Mouse (Mus musculus): ENCODE data around the gene Vax2.
A peak's percentile ranks its signal among the peaks of the same experiment; 100 is the strongest.

The Vax2 gene

DNA sequence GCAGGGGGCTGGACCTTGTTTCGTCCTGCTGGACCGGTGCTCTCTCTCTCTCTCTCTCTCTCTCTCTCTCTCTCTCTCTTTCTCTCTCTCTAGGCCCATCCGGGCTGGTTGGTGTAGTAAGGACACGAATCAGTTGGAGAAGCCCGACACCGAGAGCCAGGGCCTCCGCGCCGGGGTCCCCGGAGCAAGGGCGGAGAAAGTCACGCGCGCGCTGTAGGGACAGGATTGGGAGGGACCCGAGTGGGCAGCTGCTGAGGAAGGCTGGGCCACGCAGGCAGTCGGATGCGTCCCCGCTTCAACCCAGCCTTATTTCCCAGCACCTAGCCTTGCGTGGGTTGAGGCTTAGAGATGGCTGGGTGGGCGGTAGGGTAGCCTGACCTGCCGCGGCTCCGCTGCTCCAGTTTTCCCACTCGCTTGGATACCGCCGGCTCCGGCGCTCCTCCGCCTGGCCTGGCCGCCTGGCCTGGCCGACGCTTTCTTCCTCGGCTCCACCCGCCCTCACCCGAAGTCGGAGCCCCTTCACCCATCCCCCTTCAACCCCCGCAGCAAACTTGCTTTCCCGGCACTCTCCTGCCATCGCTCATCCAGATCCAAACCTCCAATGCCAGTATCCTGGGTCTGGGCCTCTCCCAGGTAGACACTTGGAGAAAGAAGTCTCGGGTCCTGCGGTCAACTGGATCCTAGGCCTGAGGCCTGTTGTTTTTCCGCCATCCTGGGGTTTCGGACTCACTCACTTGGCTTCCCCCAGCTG is 836 bp downstream of the Vax2 start:
- DNase-seq (ENCODE audit: low spot score in 2 of 2): no peak

DNA sequence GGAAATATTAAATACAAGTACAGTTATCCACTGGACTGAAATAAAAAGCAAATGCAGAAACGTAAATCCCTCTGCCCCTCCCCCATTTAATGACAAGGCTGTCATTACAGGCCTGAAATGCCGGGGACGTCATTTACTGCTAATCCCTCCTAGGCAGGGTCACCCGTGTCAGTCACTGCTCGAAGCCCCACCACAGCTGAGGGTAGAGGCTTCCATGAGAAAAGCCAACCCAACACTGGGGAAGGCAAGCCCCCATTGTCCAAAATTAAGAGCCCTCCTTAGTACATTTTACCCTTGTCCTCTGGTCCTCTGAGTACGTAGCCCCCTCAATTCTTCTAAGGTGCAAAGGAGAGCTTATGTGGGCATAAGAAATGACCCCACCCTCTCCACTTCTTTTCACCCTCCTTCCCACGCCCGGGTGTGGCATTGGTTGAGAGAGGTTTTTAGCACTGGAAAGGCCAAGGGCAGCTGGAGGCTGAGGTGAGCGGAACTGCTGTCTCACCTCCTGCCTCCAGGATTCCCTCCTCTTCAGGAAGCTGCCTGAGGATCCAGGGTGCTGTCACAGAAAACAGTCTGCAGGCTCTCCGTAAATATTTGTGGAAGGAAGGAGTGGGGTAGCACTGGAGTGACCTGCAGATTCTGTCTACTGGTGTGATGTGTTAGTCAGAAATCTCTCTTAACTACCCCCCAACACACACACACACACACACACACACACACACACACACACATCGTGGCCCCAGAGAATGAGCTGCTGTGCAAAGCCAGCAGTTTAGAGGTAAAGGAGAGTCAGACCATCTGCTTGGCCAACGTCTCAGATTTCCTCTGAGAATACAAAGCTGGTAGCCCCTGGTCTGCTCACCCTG is 2.4 kb downstream of the Vax2 start:
- DNase-seq (ENCODE audit: low spot score in 2 of 2): no peak

DNA sequence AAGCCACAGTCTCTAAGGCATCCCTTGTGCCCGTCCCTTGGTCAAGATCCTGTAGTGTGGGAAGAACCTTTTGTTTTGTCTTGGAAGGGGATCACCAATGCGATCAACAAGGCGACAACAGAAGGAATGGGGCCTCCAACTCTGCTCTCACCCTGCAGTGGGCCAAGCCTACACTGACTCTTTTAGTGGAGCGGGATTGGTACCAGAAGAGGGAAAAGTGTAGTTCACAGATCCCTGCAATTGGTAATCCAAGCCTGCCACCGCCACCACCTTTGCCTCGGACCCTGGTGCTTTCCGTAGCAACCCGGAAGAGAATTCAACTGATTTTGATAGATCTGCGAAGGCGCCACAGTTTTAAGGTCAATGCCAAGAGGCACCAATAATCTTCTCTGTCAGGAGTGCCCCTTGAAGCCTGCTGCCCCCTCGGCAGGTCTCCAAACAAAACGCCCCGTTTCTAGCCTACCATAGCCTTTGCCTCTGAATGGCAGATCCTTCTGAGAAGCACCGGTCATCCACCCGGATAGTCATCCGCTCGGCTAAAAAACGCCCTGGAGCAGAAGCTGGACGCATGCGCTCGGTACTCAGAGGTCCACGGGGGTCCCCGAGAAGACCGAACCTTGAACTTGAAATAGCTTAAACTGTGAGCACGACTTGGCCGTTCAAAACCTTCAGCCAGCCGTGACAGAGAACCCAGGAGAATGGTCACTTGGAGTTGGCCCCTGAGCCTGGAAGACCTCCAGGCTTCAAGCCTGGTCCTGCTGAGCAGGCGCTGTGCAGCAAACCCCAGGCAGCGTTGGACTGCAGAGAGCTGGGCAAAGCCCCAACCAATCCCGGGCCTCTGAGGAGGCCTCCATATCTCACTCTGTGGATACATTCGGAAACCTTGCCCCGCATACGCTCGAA is 3.4 kb downstream of the Vax2 start:
- DNase-seq (ENCODE audit: low spot score in 2 of 2): no peak

DNA sequence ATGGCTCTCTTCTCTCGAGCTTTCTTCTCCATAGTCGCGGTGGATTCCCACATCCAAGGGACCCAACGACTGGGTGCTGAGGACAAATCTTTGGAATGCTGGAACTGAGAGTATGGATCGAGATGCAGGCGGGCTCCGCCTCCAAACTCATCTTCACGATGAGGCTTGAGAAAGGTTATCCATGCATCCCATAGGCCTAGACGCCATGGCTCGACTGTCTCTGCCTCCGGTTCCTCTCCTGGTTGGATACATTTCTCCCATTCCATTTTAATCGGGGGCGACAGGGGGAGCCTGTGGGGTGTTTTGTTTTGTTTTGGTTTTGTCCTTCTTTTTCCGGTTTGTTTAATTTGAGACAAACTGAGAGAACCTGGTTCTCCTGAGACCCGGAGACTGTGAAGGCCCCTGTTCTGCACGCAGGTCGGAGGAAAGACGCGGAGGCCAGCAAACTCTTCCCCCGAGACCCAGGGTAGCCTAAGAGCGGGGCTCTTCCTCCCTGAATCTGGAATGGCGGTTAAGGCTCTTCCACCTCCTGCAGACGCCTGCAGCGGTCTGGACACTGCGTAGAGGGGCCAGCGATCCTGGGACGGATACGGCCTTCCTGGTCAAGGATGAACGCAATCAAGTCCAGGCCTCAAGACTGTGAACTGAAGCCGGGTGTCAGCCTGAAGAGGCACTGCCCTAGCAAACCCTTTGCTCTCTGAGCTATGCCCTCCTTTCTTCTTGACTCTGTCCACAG is 4.6 kb downstream of the Vax2 start:
- no peak for DNase-seq (ENCODE audit: low spot score in 2 of 2)

DNA sequence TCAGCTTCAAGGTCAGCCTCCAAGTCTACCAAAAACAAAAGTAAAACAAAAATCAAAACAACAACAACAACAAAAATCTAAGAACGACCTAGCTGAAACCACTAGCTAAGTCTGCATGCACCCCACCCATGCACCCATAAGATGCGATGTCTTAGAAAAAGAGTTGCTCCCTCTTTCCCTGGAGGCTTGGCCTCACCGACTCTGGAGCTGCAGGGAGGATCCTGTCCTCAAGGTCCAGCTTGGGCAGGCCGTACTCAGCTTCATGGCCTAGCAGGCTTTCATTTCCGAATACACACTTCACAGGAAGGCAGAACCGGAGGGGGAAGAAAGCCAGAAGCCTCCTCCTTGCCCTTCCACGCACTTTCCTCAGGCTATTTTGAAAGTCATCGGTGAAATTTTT is 6.0 kb downstream of the Vax2 start:
- no peak for DNase-seq (ENCODE audit: low spot score in 2 of 2)

DNA sequence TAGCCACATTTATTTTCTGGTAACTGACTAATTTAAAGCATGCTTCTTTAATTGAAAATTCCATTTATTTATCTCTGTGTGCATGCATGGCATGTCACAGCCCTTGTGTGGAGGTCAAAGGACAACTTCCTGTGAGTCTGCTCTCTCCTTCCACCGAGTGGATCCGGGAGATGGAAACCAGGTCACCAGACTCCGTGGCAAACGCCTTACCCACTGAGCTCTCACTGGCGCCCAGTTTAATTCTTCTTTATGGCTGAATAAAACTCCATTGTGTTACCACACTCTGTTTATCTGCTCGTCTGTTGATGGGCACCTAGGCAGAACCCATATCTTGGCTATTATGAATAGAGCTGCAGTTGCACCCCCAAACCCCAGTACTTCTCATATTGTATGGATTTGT is 11.5 kb downstream of the Vax2 start:
- no peak for DNase-seq (ENCODE audit: low spot score in 2 of 2)

DNA sequence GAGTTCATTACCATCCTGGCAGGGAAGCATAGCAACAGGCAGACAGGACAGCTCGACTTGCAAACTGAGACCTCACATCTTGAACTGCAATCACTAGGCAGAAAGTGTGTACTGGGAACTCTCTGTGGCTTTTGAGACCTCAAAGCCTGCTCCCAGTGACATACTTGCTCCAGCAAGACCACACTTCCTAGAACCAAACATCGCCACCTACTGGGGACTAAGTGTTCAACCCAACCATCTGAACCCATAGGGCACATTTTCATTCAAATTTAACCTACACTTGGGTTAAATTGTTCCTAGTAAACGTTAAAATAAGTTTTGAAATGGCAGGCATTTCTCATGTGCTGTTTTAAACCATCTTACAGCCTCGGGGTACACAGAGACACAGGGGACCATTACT is 16.1 kb downstream of the Vax2 start:
- no peak for DNase-seq (ENCODE audit: low spot score in 2 of 2)

DNA sequence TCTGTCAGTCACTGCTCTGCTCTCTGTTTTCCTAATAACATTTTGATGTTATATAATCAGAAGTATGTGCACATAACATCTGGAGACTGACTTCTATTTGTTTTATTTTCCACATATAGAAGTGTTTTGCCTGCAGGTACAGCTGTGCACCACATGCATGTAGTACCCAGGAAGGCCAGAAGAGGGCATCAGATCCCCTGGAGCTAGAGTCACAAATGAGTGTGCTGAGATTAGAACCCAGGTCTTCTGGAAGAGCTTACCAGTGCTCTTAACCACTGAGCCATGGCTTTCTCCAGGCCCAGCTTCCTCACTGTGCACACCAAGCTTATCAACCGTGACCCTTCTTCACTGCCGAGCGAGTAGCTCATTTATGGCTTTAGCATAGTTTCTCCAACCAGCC is 17.4 kb downstream of the Vax2 start:
- peak in 1 of 2 experiments; percentile 38 for DNase-seq (ENCODE audit: low spot score in 2 of 2)

DNA sequence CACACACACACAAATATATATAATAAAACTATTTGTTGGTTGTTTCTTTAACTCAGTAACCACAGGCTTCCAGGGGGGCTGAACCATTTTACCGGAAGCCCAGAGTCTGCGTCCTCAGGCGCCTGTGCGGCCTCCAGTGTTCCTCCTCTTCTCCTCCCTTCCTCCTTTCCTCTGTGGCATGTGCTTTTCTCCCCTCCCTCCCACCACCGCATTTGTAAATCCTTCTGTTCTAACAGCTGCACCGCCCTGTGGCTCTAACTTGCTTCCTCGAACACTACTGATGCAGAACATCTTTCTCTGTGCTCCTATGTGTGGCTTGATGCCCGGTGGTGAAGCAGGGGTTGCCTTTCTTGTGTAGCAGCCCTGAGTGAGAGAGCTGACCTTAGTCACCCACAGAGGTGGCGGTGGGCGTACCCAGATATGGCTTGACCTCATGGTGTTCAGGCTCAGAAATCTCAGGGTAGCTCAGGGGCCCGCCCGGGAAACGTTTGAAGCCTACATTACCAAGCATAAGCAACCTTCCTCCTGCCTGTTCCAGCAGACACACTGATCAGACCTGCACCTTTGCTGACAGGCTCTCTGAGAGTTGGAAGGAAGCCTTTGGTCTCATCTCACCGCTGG is 18.4 kb downstream of the Vax2 start:
- DNase-seq (ENCODE audit: low spot score in 2 of 2): no peak

DNA sequence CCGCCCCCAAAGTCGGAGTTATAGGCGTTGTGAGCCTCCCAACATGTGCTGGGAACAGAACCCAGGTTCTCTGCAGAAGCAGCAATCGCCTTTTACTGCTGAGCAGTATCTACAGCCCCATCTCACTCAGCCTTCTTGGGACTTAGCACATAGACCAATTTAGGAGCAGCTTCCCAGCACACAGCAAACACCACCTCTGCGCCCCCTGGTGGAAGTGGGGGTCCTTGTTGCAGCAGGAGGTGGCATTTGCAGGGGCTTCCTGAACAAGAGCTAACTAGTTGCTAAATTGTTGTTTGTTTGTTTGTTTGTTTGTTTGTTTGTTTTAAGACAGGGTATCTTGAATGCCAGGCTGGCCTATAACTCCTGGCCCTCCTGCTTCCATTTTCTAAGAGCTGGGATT is 20.1 kb downstream of the Vax2 start:
- peak; percentile 55 to 71 for DNase-seq (ENCODE audit: low spot score in 2 of 2)

DNA sequence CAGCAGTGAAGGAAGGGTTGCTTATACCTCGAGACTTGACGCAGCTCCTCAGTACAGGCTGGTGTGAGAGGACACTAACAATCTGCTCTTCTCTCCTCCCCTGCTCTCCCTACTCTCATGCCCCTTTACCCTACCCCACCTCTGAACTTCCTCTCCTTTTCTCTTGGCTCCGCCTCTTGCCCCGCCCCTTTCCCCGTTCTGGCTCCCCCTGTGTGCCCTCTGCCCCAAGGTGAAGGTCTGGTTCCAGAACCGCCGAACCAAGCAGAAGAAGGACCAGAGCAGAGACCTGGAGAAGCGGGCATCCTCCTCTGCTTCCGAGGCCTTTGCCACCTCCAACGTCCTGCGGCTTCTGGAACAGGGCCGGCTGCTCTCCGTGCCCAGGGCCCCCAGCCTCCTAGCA is 26.2 kb downstream of the Vax2 start:
- DNase-seq (ENCODE audit: low spot score in 2 of 2): no peak

DNA sequence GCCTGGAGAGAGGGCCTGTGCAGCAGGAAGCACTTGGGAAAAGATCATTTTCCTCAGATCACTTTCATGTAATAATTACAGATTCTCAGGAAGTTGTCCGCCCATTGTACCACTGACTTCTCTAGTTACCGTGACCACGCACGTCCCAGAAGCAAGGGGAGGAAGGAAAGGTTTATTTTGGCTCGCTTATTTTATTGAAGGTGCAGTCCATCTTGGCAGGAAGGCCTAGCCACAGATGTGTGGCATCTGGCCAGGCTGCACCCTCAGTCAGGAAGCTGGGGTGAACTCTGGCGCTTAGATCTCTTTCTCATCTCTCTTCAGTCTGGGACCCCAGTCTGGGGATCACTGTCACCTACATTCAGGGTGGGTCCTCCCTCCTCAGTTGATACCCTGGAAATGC is 27.5 kb downstream of the Vax2 start:
- no peak for DNase-seq (ENCODE audit: low spot score in 2 of 2)

DNA sequence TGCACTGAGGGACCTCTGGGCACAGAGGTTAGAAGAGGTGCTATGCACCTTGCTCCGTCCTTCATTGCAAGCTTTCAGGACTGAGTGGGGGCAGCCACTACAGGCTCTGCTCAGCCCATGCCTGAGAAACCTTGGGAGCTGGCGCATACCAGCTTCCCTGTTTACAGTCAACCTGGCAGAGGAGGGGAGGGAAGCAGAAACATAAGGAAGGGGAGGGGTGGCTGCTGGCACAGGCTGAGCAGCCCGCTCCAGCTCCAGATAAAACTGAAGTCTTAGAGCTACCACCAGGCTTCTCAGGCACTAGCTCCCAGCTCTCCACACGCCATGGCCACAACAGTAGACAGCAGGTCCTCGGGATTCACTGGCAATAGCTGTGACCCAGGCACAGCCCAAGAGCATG is 31.7 kb downstream of the Vax2 start, which contains the start of gene Atp6v1b1:
Atp6v1b1 (plus strand) TSS at position 230 of the 400 bp plus-strand sequence.
- no peak for DNase-seq (ENCODE audit: low spot score in 2 of 2)

DNA sequence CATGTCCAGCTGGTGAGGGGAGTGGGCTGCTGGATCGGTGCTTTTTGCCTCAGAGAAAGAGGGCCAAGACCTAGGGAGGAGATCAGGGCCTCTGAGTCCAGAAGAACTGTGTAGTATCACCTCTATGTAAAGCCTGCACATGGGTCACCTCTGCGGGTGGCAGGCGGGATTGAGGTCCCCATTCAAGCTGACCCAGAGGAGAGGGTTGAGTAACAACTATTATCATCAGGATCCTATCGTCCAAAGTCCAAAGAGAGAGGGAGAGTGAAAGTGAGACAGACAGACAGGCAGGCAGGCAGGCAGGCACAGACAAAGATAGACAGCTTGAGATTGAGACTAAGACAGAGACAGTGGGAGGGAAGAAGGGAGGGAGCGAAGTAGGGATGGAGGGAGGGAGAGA is 32.1 kb downstream of the Vax2 start:
- no peak for DNase-seq (ENCODE audit: low spot score in 2 of 2)

DNA sequence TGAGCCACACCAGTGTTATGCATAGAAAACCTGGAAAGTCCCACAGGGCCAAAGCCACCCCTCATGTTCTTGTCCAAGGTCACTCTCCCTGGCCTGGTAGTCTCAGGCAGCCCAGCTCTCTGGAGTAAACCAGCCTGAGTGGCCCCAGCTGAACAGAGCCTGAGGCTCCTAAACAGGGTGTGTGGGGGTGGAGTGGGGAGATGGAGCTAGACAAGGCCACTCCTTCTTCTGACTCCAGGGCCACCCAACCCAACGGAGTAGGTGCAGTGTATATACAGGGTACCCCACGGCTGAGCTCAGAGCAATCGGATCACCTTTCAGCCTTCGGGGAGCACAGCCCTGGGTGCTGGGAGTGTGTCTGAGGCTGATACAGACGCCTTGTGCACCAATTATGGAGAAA is 33.1 kb downstream of the Vax2 start:
- no peak for DNase-seq (ENCODE audit: low spot score in 2 of 2)

DNA sequence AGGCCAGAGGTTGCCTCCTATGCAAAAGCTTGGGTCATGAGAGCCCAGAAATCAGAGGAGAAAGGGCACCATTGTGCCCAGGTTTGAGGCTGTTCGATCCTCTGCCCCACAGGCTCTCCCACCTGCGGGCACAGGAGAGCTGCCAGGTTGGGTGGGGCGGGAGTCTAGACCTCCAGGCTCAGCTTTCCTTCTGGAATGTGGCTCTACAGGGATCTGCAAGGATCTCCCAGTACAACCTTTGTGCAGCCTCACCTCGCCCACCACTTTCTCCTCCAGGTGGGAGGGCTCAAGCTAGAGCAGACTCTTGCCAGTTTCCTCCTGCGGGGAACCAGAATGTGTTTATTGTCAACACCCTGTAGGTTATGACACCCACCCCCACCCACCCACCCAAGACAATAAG is 33.5 kb downstream of the Vax2 start:
- DNase-seq (ENCODE audit: low spot score in 2 of 2): no peak

DNA sequence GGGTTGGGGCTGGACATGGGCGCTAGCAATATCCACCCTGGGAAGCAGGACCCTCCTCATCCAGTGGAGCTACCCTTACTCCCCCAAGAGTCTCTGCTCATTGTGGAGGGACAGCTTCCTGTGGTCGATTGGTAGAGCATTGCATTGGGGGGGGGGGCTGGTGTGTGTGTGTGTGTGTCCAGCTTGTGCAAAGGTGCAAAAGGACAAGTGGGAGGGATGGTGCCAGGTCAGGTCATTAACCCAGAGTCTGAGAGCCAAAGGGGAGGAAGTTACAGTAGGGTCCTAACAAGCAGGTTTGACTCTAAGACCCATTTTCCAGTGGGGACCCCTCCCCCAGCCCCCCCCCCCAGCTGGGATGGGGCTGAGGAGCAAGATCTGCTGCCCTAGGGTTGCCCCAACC is 34.4 kb downstream of the Vax2 start:
- no peak for DNase-seq (ENCODE audit: low spot score in 2 of 2)

DNA sequence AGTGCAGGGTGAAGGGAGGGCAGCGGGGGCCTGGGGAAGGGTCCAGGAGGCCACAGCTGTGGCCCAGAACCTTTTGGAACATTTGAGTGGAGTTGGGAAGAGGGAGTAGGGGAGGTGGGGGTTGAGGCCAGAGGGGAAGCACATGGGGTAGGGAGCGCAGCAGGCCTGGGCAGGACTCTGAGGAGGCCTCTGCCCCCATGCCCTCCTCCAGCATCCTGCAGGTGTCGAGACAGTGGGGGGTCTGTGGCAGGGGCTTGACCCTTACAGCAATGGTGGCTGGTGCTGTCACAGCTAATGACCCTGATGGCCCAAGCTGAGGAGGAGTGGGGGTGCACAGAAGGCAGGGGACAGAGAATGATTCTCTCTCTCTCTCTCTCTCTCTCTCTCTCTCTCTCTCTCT is 38.2 kb downstream of the Vax2 start:
- no peak for DNase-seq (ENCODE audit: low spot score in 2 of 2)

DNA sequence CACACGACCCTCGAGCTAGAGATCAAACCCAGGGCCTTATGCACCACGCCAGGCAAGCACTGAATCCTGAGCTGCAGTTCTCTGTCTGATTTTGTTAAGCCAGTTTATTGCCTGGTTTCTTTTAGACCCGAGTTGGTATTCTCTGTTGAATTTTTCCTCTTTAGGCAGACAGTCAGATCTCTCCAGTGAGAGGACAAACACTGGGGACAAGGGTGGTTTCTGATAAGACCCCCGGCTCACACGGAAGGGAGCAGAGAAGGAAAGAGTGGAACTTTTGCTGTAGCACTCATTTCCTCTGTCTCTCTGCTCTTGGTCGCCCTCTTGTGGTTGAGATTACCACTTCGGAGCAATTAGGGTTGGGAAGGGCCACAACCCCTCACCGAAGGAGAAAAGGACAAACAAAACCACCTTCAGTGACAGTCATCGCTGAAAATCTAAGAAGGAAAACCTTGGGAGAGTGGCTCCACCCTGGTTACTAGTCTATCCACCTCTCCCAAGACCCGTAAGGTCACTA is 39.2 kb downstream of the Vax2 start:
- DNase-seq (ENCODE audit: low spot score in 2 of 2): peak; percentile 43 to 46

DNA sequence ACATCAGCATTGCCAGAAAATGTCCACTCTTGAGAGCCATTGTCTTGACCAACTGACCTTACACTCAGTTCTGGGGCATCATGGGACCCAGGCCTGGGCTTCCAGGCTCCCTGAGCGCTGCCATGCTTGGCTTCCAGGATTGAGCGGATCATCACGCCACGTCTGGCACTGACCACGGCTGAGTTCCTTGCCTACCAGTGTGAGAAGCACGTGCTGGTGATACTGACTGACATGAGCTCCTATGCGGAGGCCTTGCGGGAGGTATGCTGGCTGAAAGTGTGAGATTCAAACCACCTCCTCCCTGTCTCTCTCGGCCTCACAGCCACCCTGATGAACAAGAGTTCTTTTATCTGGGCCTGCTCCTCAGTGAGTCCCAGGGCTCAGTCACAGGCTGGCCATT is 45.0 kb downstream of the Vax2 start:
- DNase-seq (ENCODE audit: low spot score in 2 of 2): no peak

DNA sequence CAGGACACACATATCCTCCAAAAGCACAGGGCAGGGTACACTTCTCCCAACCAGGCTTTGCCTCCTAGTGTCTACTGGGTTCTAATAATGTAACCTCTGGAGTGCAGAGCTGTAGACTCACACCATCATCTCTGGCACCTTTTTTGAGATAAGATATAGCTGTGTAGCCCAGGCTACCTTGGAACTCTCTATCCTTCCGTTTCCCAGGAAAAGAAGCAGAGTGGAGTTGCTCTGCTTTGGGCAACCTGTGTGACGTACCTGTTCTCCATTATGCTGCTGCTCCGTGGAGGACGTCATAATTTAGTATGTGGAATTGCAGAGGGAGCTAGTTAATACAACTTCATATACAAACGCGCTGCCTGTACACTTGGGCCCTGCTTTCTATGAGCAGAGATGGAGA is 51.3 kb downstream of the Vax2 start, which contains the start of gene Ankrd53:
Ankrd53 (plus strand) TSS at position 301 of the 400 bp plus-strand sequence.
- DNase-seq (ENCODE audit: low spot score in 2 of 2): no peak
